Mouse (Mus musculus) spleen, adult 2 months (tissue): Measurements from ENCODE around the gene Prr18.

Experiments used
- CTCF ChIP-seq: fragments of 200-500 bp; IDR thresholded peaks from 2 replicates; pipeline ENCODE4 v1.5.1; 2011; ENCODE audit warnings: mild to moderate bottlenecking, inconsistent platforms; ENCODE audit not compliant: insufficient read depth, insufficient read length, insufficient replicate concordance; ENCODE audit errors: extremely low read depth
- POLR2A ChIP-seq: fragments of 200-500 bp; IDR thresholded peaks from 2 replicates; pipeline ENCODE4 v1.6.1; 2011; ENCODE audit warnings: low read depth, low read length, inconsistent platforms

DNA sequence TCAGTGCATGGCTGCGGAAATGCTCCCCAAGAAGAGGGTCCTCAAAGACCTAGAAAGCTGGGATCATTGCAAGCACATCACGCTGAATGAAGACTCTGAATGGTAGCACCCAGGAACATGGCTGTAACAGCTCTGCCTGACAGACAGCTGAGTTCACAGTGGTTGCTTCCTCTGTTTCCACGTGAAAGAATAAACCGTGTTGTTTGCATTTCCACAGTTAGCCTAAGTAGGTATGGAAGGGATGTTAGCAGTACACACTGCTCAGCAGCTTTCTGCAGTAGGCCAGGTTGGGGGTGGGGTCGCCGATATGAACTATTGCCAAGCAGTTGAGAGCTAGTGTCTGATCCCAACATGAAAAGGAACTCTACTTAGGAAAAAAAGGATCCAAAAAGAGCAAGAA, 18.4 kb downstream of the Prr18 start, which contains the start of gene T2:
- TF ChIP-seq CTCF (no peak), POLR2A (no peak)
